Mouse (Mus musculus): ENCODE measurements at regions not wholly inside any gene's neighbourhood (a gene's known extent, or its start where the extent isn't known, plus 50 kb on each side); places are given as distances from the start of the nearest gene placed in this dataset.

DNA sequence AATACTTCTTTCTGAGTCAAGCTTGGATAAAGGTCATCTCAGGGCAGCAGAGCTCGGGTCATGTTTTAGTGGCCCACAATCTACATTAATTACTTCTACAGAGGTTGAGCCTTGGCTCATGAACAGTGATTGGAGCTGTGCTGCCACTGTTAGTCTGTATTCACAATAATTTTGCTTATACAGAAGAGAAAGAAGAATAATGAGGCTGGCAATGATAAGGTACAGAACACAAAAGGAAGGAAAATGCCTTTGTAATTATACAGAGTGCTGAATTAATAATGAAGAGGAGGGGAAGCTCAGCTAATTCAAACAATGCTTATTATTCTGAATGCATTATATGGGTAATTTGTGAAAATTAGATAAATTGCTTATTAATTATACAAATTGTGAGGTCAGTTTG is 573.9 kb upstream of the Cblb start:
- no peak for DNase-seq (ENCODE audit: low spot score)

DNA sequence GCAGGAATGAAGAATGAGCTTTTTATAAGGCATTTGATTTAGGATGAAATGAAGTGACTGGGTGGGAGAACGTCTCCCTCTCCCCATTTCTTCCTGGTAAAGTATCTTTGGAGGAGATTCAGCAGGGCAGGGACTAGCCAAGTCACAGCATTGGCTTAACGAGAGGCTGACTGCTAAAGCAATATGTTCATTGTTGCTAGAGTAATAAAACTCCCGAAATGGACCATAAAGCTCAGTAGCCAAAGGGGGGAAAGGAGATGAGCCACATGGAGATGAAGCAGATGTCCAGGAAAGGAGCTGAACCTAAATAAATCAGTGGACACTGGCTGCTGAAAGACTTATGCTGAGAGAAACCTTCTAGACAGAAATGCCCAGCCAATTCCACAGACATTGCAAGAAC is 555.3 kb upstream of the Cblb start:
- DNase-seq (ENCODE audit: low spot score): no peak

DNA sequence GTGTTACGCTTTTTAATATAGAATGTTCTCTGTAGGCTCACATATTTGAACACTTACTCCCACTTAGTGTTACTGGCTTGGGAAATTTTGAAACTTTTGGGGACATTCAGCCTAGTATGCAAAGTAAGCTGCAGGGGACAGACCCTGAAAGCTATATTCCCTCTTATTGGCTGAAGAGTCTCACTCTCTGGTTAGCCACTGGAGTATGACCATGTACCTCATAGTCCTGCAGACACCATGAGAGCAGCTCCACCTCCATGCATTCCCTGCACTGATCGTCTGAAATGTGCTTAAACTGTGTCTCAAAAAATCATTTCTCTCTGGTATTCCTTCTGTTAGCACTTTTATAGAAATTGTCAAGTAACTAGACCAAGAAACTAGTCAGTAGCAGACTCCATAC is 534.9 kb upstream of the Cblb start:
- no peak for DNase-seq (ENCODE audit: low spot score)

GRCm38 (mm10) chr16:51497777-51498176 is 533.2 kb upstream of the Cblb start:
- DNase-seq (ENCODE audit: low spot score): no peak

- no peak for DNase-seq (ENCODE audit: low spot score)
Measured at GRCm38 (mm10) chr16:51517079-51517478, 513.9 kb upstream of the Cblb start.

DNA sequence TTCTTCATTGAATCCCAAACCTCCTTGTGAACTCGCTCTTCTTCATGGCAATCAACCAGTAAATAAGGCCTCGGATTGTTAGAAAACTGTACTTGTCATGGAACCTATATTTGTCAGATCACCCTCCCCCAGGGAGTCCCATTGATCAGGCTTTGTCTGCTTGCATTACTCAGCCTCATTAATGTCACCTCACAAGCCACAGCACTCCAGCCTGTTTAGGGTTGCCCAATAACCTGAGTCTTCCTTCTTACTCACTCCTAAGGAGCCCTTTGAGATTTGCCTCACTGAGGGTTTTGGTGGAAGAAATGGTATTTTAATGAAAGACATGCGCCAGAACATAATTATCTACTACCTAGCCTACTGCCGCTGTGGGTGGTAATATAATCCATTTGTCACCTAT is 510.3 kb upstream of the Cblb start:
- DNase-seq (ENCODE audit: low spot score): no peak

- DNase-seq (ENCODE audit: low spot score): no peak
Measured at GRCm38 (mm10) chr16:51521317-51522092, 509.5 kb upstream of the Cblb start.

- DNase-seq (ENCODE audit: low spot score): no peak
Measured at GRCm38 (mm10) chr16:51524023-51524422, 507.0 kb upstream of the Cblb start.

- DNase-seq (ENCODE audit: low spot score): no peak
Measured at GRCm38 (mm10) chr16:51532496-51532895, 498.5 kb upstream of the Cblb start.

DNA sequence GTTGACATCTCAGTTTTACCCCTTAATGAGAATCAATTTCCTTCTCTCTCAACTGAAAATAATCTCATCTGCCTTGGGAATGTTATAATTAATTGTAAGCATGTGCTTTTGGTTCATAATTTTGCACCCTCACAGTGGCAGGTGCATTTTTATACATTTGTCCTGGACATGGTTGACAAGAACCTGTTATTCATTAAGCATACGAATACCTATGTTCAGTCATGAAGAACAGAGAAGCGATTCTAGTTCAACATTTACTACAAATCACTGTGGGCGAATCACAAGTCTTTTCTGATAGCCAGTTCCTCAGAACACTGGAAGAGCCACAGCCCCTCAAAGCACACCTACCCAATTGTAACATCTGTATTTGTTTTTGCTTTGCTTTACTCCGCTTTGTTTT is 487.3 kb upstream of the Cblb start:
- no peak for DNase-seq (ENCODE audit: low spot score)

GRCm38 (mm10) chr16:51547032-51547431 is 484.0 kb upstream of the Cblb start:
- DNase-seq (ENCODE audit: low spot score): no peak

- no peak for DNase-seq (ENCODE audit: low spot score)
Measured at GRCm38 (mm10) chr16:51562866-51563658, 468.0 kb upstream of the Cblb start.

GRCm38 (mm10) chr16:51564064-51564463 is 467.0 kb upstream of the Cblb start:
- no peak for DNase-seq (ENCODE audit: low spot score)

DNA sequence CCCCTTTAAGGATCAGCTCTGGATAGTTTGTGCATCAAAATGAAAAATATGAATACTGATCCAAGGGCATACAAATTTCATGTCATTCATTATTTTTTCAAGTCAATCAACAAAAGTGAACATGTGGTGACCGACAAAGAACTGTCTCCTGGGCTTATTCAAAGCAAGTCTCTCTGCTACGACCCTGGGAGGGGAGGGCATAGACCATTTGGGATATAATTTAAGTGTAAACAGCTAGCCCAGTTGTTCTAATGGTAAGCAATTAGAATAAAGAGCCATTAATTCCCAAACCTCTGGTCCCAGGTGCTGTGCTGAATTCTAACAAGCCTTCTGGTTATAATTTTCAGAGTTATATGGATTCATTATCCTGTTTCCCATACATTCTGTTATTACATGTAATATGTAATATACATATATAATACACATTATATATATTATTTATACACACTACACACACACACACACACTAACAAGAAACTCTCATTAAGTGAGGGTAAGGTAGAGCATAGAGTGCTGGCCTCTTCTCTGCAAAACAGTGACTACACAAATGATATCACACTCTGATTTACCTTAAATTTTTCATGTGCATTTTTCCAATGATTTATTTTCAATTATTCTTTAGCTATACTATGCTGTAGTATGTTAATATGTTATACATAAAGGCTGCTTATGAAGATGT is 453.0 kb upstream of the Cblb start:
- no peak for DNase-seq (ENCODE audit: low spot score)

DNA sequence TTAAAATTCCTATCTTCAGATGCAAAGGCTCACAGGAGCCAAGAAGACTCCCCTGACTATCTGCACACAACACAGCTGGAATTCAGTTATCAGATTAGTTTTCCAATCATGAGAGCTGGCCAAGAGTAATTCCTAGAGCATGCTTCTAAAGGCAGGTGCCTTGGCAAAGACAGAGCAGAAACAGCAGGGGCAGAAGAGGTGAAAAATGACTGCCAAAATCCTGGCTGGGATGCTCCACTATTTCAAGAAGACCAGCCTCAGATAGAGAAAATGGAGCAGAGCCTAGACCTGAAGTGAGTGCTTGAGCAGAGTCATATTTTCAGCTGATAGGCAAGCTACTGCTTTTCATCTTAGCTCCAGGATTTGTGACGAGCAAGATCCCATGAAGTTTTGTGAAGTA is 450.5 kb upstream of the Cblb start:
- no peak for DNase-seq (ENCODE audit: low spot score)

DNA sequence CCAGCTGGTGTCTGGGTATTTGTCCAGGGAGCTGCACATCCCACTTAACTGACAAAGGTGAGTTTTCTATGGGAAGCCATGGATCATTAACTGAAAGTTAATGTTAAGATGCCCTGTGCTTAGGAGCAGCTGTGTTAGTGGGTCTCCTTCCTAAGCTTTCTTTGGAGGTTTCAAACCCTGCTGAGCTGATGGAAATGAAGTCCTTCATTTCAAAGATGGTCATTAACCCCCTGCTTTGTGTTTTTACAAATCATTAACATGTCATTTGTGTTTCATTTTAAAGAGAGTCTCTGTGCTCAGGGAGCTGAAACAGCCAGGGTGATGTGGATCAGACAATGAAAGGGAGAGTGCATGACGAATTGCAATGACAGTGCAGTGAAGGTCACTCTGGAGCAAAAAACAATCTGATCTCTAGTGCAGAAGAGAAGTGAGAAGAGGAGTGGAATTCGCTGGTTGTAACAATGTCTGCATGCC is 441.1 kb upstream of the Cblb start:
- DNase-seq (ENCODE audit: low spot score): no peak

GRCm38 (mm10) chr16:51617579-51617978 is 413.4 kb upstream of the Cblb start:
- no peak for DNase-seq (ENCODE audit: low spot score)

GRCm38 (mm10) chr16:51646646-51647045 is 384.4 kb upstream of the Cblb start:
- DNase-seq (ENCODE audit: low spot score): no peak

GRCm38 (mm10) chr16:51650100-51650499 is 380.9 kb upstream of the Cblb start:
- no peak for DNase-seq (ENCODE audit: low spot score)

DNA sequence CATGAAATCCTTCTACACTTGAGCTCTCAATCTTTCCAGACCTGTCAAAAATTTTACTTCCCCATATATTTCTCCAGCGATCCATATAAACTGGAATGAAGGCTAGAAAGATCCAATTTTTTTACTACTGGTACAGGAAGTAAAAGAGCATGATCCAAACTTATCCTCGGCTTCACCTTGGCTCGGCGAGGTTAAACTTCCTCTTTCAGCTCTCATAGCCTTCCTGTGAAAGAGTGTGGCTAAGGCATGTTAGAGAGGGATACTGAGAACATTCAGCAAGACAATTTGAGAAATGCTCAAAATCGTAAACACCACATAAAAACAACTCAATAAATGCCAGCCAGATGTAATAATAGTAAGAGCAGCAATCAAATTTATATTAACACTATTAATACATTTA is 380.3 kb upstream of the Cblb start:
- DNase-seq (ENCODE audit: low spot score): no peak

DNA sequence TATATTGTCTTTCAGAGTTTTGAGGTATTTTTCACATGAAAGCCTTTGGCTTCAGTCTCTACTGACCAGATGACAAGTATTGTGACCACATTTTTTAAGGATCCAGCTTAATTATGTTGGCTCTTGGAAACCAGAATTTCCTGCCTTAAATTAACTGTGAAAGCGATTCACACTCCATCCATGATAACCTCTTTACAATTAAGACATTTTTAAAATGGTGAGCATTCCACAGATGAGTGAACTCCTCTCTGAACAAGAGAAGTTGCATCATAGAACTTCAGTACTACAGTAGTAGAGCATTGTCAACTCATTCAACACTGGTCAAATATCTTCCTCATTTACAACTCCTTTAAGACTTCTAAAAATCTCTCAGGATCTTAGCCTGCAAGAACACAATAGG is 369.3 kb upstream of the Cblb start:
- DNase-seq (ENCODE audit: low spot score): no peak

DNA sequence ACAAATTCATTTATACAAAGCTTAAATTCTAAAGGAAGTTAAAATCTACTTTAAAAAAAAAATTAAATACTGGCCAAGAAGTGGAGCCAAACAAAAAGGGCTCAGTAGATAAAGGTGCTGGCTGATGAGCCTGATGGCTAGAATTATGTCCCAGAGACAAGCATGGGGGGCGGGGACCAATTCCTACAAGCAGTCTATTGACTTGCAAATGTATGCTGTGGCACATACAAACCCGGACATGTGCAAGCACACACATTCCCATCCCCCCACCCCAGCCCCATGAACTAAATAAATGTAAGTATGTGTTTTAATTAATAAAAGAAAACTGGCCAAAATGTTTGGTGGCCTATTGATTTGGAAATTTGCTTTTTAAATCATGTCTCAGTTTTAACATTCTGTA is 366.7 kb upstream of the Cblb start:
- DNase-seq (ENCODE audit: low spot score): no peak
